Mouse (Mus musculus) small intestine, adult 2 months (tissue): ENCODE results near the gene Cdh24.
"Not testable (repeated sequence)": the region's sequence is repeated elsewhere in the genome, so short reads cannot be mapped to it uniquely, and the experiment has no call there.

ENCODE experiments used
- CTCF ChIP-seq: fragments of 200-500 bp; IDR thresholded peaks from 2 replicates; pipeline ENCODE4 v1.5.1; 2012; ENCODE audit warnings: low read depth, mild to moderate bottlenecking, control low read depth, inconsistent platforms, low read length, moderate library complexity, mixed read lengths; ENCODE audit not compliant: insufficient replicate concordance, insufficient read length; ENCODE audit errors: extremely low read depth
- POLR2A ChIP-seq: fragments of 200-500 bp; IDR thresholded peaks from 2 replicates; pipeline ENCODE4 v1.6.1; 2012; ENCODE audit warnings: low read depth, mild to moderate bottlenecking, control low read depth, inconsistent platforms, low read length, moderate library complexity

DNA sequence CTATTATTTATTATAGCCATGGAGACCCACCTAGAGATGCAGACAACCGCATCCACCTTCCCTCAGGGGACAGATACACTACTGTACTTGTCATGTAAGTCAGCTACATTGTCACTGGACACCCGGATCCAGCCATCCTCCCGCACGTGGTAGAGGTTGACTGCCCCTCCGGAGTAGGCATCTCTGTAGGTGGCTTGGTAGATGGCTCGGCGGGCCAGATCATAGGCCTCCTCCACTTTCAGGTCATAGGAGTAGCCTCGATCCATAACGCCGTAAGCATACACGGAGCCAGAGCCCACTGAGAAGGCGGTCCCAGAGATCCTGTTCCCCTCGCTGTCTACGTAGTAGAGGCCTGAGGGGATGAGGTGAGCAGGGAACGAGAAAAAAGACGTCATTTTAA lies 27.0 kb downstream of the Cdh24 start:
- not testable (repeated sequence) for TF ChIP-seq CTCF, POLR2A
